Mouse (Mus musculus) skeletal muscle tissue, adult 2 months (tissue): ENCODE measurements at regions not wholly inside any gene's neighbourhood (a gene's known extent, or its start where the extent isn't known, plus 50 kb on each side); places are given as distances from the start of the nearest gene placed in this dataset.

Experiments
- DNase-seq: peaks from one replicate; pipeline ENCODE4 v3.0.0-alpha.2; 2012; ENCODE audit warnings: low read depth, low spot score

DNA sequence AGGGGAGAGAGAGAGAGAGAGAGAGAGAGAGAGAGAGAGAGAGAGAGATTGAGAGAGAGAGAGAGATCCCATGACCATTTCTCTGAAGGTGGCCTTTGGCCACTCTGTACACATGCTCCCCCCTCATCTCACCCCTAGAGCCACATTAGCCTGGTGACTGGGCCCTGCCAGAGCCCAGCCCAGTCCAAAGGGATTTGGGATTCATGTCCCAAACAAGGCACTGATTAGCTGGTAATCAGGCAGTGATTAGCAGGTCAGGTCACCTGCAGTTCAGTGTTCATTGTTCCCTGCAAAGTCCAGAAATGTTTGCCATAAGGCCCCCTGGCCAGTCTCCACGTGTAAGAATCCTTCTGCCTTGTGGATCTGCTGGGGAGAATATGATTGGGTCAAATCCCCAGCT is 124.1 kb upstream of the Maf start:
- no peak for DNase-seq

GRCm38 (mm10) chr8:115830012-115830662 is 122.5 kb upstream of the Maf start:
- DNase-seq: no peak

DNA sequence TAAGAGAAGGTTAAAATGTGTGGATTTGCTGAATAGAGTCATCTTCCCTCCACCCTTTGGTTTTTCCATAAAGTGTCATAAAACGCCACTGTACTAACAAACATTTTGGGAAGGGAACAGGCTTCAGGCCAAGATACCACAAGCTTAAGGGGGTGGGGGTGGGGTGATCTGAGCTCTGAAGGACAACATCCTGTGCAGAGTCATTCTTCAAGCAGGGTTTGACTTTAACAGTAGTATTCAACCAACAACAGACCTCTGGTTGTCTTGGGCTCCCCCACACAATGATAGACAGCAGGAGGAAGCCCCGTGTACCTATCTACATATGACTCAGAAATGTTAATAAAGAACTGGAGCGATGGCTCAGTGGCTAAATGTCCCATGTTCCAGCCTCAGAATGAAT is 118.9 kb upstream of the Maf start:
- DNase-seq: no peak

- DNase-seq: no peak
Observed at GRCm38 (mm10) chr8:115825899-115826502, 118.4 kb upstream of the Maf start.

DNA sequence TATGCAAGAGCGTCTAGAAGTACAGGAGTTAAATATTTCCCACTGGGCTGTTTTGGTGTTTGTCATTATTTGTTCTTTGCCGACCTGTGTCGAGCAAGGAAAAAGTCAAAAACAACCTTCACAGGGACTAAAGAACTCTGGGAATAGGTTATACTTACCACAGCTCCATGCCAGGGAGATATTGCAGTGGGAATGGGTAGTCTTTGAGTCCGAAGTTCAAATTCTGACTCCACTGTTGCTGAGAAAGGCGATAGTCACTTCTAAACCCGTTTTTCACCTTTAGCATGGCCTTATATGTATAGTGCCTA is 116.8 kb upstream of the Maf start:
- DNase-seq: no peak

DNA sequence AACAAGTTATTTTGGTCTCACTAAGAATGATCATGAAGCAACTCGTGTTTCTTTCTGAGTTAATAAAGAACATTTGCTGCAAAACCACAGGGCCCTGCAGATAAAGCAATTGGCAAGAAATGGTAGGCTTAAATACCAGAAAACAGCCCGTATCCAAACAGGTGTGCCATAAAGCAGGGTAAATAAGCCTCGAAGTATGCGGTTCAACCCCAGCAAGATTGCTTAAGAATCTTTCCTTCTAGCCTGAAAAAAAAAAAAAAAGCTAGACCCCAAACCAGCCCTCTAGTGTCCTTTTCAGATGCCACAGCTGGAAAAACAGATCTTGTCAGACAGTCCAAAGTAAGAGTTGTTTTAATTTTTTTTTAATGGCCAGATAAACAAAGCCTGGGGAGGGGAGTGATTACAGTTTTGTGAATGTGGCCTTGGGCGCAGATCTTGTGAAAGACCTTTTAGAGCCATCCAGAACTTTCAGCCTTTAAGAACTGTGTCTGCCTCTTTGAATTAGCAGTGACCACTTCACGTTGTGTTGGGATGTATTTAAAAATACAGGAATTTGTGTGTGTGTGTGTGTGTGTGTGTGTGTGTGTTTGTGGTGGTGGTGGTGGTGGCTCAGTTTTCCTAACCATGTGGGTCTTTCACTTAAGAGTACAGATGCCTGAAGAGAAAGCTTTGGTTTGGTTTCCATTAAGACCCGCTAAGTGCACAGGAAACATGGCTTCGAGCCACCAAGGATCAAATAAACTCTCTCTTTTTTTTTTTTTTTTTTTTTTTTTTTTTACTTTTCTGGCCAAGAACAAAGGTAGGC is 116.3 kb upstream of the Maf start:
- DNase-seq: no peak

DNA sequence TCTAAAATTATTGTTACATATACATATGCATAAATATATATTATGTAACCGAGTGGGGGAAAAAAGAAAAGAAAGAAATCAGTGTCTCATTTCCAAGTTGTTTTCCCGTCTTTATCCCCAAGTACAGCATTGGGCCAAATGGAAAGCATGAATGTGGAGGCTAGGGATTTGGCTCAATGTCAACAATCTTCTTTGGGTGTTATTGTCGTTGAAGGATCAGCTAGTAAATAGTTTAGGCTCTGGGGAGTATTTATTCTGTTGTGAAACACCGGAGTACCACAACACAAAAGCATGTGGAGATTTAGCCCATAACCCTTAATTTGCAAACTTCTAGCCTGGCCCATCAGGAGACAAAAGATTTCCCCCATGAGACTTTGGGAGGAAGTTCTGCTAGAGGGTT is 105.8 kb upstream of the Maf start:
- no peak for DNase-seq

DNA sequence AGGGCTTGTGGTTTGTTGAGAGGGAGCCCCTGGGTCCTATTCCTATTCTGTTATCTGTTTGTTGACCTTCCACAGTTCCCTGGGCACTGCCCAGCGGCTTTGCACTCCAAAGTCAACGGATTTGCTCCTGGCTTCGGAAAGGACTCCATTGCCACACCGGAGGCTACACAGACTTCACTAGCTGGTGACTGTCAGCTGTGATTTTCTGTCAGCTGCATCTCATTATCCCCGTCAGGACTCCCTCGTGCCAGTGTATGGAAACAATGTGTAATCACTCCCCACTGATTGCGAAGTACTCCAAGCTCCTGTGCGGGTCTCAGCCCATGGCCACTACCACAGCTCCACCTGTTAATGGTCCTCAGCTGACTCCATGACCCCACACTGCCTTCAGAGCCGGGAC is 99.0 kb upstream of the Maf start:
- DNase-seq: peak; percentile 12

GRCm38 (mm10) chr8:115806139-115806538 is 98.5 kb upstream of the Maf start:
- no peak for DNase-seq

DNA sequence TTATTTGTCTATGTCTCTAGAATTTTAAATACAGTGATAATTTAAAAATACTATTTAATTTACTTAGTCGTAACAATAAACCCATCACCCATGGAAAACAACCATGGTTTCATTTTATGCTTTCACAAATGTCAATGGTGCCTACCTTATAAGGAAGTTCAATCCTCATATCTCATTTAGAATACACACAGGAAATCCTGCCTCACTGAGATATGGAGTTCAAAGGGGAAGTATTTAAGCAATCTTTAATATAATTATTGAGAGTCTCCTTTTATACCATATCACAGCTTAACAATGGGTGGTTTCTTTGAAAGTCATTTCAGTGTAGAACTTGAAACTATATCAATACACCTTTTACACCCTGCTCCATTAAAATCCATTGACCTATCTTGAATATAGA is 86.0 kb upstream of the Maf start:
- DNase-seq: no peak

GRCm38 (mm10) chr8:115788421-115788820 is 80.8 kb upstream of the Maf start:
- no peak for DNase-seq

DNA sequence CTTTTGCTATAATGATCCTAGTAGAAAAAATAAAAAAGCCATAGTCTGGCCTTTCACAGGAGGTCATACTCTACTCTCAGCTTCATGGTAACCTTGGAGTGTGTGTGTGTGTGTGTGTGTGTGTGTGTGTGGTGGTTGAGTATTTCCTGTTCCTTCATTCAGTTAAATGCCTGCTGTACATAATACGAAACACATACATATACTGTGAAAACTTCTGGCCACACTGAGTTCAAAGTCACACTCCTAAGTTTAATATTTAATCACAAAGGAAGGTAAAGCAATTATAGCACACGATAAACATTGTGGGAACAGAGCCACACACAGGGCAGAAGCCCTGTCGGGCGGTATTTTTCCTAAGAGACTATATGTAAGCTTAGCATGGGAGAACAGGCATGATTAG is 78.6 kb upstream of the Maf start:
- DNase-seq: no peak

- no peak for DNase-seq
Observed at GRCm38 (mm10) chr8:115785769-115786168, 78.2 kb upstream of the Maf start.

DNA sequence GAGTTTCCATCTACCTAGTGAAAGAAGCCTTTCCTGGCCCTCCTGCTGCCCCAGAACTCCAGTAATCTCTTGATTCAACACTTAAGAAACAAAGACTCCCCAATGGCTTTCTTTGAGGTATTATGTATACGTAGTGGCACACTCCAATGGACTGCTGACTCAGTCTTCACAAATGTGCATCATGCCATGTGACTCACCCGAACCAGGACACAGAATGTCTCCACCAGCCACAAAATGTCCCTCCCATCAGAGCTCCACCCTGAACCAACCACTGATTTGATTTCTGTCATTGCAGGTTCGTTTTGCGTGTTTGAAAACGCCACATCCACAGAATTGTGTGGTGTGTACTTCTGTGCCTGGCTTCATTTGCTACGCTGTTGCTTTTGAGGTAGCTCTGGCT is 75.8 kb upstream of the Maf start:
- DNase-seq: no peak

GRCm38 (mm10) chr8:115778433-115778832 is 70.8 kb upstream of the Maf start:
- DNase-seq: no peak

GRCm38 (mm10) chr8:115771060-115771459 is 63.5 kb upstream of the Maf start:
- DNase-seq: no peak

- no peak for DNase-seq
Observed at GRCm38 (mm10) chr8:115768631-115769030, 61.0 kb upstream of the Maf start.

GRCm38 (mm10) chr8:115766218-115766898 is 58.8 kb upstream of the Maf start:
- DNase-seq: peak; percentile 46

- no peak for DNase-seq
Observed at GRCm38 (mm10) chr8:115764551-115764950, 57.0 kb upstream of the Maf start.

DNA sequence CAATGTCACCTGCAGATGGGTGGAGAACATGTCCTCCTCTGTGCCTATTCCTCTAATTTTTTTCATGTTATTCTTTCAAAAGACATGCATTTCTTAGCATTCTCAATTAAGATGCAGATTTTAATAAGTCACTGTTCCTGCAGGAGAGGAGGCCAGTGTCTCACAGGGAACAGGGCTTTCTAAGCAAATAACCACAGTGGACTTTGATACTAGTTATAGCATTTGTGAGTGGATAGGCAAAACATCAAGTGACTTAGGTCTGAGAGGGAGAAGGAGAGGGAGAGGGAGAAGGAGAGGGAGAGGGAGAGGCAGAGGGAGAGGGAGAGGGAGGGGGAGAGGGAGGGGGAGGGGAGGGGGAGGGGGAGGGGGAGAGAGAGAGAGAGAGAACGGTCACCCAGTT is 50.4 kb upstream of the Maf start:
- no peak for DNase-seq
